Mouse (Mus musculus): ENCODE data around the gene Vav3. TPM values are rescaled to one million over a fixed set of nuclear protein-coding genes. Genes with fewer than 3 reads are reported as not detected.

Vav3 gene
- polyA plus RNA-seq, 1 experiment from 2014 or later: 10.4 TPM

GRCm38 (mm10) chr3:109464600-109464999, 124.1 kb downstream of the Vav3 start:
- Histone ChIP-seq H3K9me3 (ENCODE audit: control insufficient read depth) (no peaks in the 10 kb centered on the region), H3K4me3 (ENCODE audit: low read depth, low read length) (no peak overlapping the region), H3K27me3 (replicated peaks; ENCODE audit: control insufficient read depth, insufficient read depth, low read length) (no peaks in the 10 kb centered on the region), H3K9ac (ENCODE audit: low read depth, low read length) (no peak overlapping the region), H3K36me3 (ENCODE audit: control insufficient read depth, insufficient read depth) (no peaks in the 10 kb centered on the region), H3K4me1 (replicated peaks; ENCODE audit: control insufficient read depth, insufficient read depth, low read length) (no peaks in the 10 kb centered on the region), H3K27ac (ENCODE audit: low read depth, low read length) (no peak overlapping the region), H3K4me2 (replicated peaks; ENCODE audit: low read depth) (no peak overlapping the region)
- 73% methylated on average over 8 of the region's 8 CpGs for WGBS
- no peak for ATAC-seq
- no peak for TF ChIP-seq CTCF (IDR thresholded peaks at IDR 0.05; ENCODE audit: low read depth)

GRCm38 (mm10) chr3:109466541-109466940, 126.1 kb downstream of the Vav3 start:
- H3K27me3 ChIP-seq (replicated peaks; ENCODE audit: control insufficient read depth, insufficient read depth, low read length): no peaks in the 10 kb centered on the region
- H3K27ac ChIP-seq (ENCODE audit: low read depth, low read length): no peak overlapping the region
- no peaks in the 10 kb centered on the region for H3K9me3 ChIP-seq (ENCODE audit: control insufficient read depth)
- TF ChIP-seq CTCF (IDR thresholded peaks at IDR 0.05; ENCODE audit: low read depth): no peak
- H3K9ac ChIP-seq (ENCODE audit: low read depth, low read length): no peak overlapping the region
- H3K4me3 ChIP-seq (ENCODE audit: low read depth, low read length): no peak overlapping the region
- H3K36me3 ChIP-seq (ENCODE audit: control insufficient read depth, insufficient read depth): no peaks in the 10 kb centered on the region
- no peak for ATAC-seq
- no peaks in the 10 kb centered on the region for H3K4me1 ChIP-seq (replicated peaks; ENCODE audit: control insufficient read depth, insufficient read depth, low read length)
- no peak overlapping the region for H3K4me2 ChIP-seq (replicated peaks; ENCODE audit: low read depth)

GRCm38 (mm10) chr3:109467288-109467687, 126.8 kb downstream of the Vav3 start:
- H3K9ac ChIP-seq (ENCODE audit: low read depth, low read length): no peak overlapping the region
- H3K27me3 ChIP-seq (replicated peaks; ENCODE audit: control insufficient read depth, insufficient read depth, low read length): no peaks in the 10 kb centered on the region
- H3K9me3 ChIP-seq (ENCODE audit: control insufficient read depth): no peaks in the 10 kb centered on the region
- 65% methylated on average over 4 of the region's 4 CpGs for WGBS
- H3K36me3 ChIP-seq (ENCODE audit: control insufficient read depth, insufficient read depth): no peaks in the 10 kb centered on the region
- no peaks in the 10 kb centered on the region for H3K4me1 ChIP-seq (replicated peaks; ENCODE audit: control insufficient read depth, insufficient read depth, low read length)
- no peak overlapping the region for H3K27ac ChIP-seq (ENCODE audit: low read depth, low read length)
- no peak overlapping the region for H3K4me2 ChIP-seq (replicated peaks; ENCODE audit: low read depth)
- H3K4me3 ChIP-seq (ENCODE audit: low read depth, low read length): no peak overlapping the region
- TF ChIP-seq CTCF (IDR thresholded peaks at IDR 0.05; ENCODE audit: low read depth): peak; percentile 34; the same call in 1 of the 2 replicates
- ATAC-seq: no peak

- Histone ChIP-seq H3K27ac (ENCODE audit: low read depth, low read length) (no peak overlapping the region), H3K4me1 (replicated peaks; ENCODE audit: control insufficient read depth, insufficient read depth, low read length) (no peaks in the 10 kb centered on the region), H3K4me3 (ENCODE audit: low read depth, low read length) (no peak overlapping the region), H3K9me3 (ENCODE audit: control insufficient read depth) (no peaks in the 10 kb centered on the region), H3K36me3 (ENCODE audit: control insufficient read depth, insufficient read depth) (no peaks in the 10 kb centered on the region), H3K27me3 (replicated peaks; ENCODE audit: control insufficient read depth, insufficient read depth, low read length) (no peaks in the 10 kb centered on the region), H3K9ac (ENCODE audit: low read depth, low read length) (no peak overlapping the region), H3K4me2 (replicated peaks; ENCODE audit: low read depth) (no peak overlapping the region)
- WGBS: 46% methylated on average over 3 of the region's 3 CpGs
- ATAC-seq: peak; percentile 79
- no peak for TF ChIP-seq CTCF (IDR thresholded peaks at IDR 0.05; ENCODE audit: low read depth)
Measured at GRCm38 (mm10) chr3:109469465-109469864, 129.0 kb downstream of the Vav3 start.

- ATAC-seq: no peak
- Histone ChIP-seq H3K9ac (ENCODE audit: low read depth, low read length) (no peak overlapping the region), H3K9me3 (ENCODE audit: control insufficient read depth) (no peaks in the 10 kb centered on the region), H3K4me2 (replicated peaks; ENCODE audit: low read depth) (no peak overlapping the region), H3K36me3 (ENCODE audit: control insufficient read depth, insufficient read depth) (no peaks in the 10 kb centered on the region), H3K4me3 (ENCODE audit: low read depth, low read length) (no peak overlapping the region), H3K4me1 (replicated peaks; ENCODE audit: control insufficient read depth, insufficient read depth, low read length) (no peaks in the 10 kb centered on the region), H3K27me3 (replicated peaks; ENCODE audit: control insufficient read depth, insufficient read depth, low read length) (no peaks in the 10 kb centered on the region), H3K27ac (ENCODE audit: low read depth, low read length) (no peak overlapping the region)
- TF ChIP-seq CTCF (IDR thresholded peaks at IDR 0.05; ENCODE audit: low read depth): no peak
- 27% methylated on average over 1 of the region's 1 CpGs for WGBS
Measured at GRCm38 (mm10) chr3:109470651-109471255, 130.3 kb downstream of the Vav3 start.

GRCm38 (mm10) chr3:109476521-109476920, 136.1 kb downstream of the Vav3 start:
- ATAC-seq: no peak
- WGBS: 61% methylated on average over 8 of the region's 8 CpGs
- no peaks in the 10 kb centered on the region for H3K4me1 ChIP-seq (replicated peaks; ENCODE audit: control insufficient read depth, insufficient read depth, low read length)
- no peaks in the 10 kb centered on the region for H3K9me3 ChIP-seq (ENCODE audit: control insufficient read depth)
- no peak overlapping the region for H3K4me3 ChIP-seq (ENCODE audit: low read depth, low read length)
- no peak overlapping the region for H3K27ac ChIP-seq (ENCODE audit: low read depth, low read length)
- no peak overlapping the region for H3K9ac ChIP-seq (ENCODE audit: low read depth, low read length)
- no peak for TF ChIP-seq CTCF (IDR thresholded peaks at IDR 0.05; ENCODE audit: low read depth)
- no peak overlapping the region for H3K4me2 ChIP-seq (replicated peaks; ENCODE audit: low read depth)
- H3K36me3 ChIP-seq (ENCODE audit: control insufficient read depth, insufficient read depth): no peaks in the 10 kb centered on the region
- H3K27me3 ChIP-seq (replicated peaks; ENCODE audit: control insufficient read depth, insufficient read depth, low read length): no peaks in the 10 kb centered on the region

- no peak overlapping the region for H3K4me2 ChIP-seq (replicated peaks; ENCODE audit: low read depth)
- H3K27me3 ChIP-seq (replicated peaks; ENCODE audit: control insufficient read depth, insufficient read depth, low read length): no peaks in the 10 kb centered on the region
- no peaks in the 10 kb centered on the region for H3K9me3 ChIP-seq (ENCODE audit: control insufficient read depth)
- no peak for ATAC-seq
- WGBS: 66% methylated on average over 4 of the region's 4 CpGs
- H3K9ac ChIP-seq (ENCODE audit: low read depth, low read length): no peak overlapping the region
- no peaks in the 10 kb centered on the region for H3K4me1 ChIP-seq (replicated peaks; ENCODE audit: control insufficient read depth, insufficient read depth, low read length)
- H3K27ac ChIP-seq (ENCODE audit: low read depth, low read length): no peak overlapping the region
- no peak for TF ChIP-seq CTCF (IDR thresholded peaks at IDR 0.05; ENCODE audit: low read depth)
- H3K4me3 ChIP-seq (ENCODE audit: low read depth, low read length): no peak overlapping the region
- H3K36me3 ChIP-seq (ENCODE audit: control insufficient read depth, insufficient read depth): no peaks in the 10 kb centered on the region
Measured at GRCm38 (mm10) chr3:109478297-109478696, 137.8 kb downstream of the Vav3 start.

Data from intestine, postnatal 0 days (tissue).